Mouse (Mus musculus) limb, embryonic 14.5 days (tissue): ENCODE measurements at regions not wholly inside any gene's neighbourhood (a gene's known extent, or its start where the extent isn't known, plus 50 kb on each side); places are given as distances from the start of the nearest gene placed in this dataset.

Experiments used
- ATAC-seq: fragments of 200-750 bp; cut with Nextera tagmentation; 2 replicates; pipeline ENCODE4 v1.8.0; 2017; ENCODE audit warnings: low read depth, moderate number of reproducible peaks, moderate TSS enrichment; ENCODE audit not compliant: low FRiP score
- DNase-seq: peaks from one replicate; pipeline ENCODE4 v3.0.0-alpha.2; 2015; ENCODE audit warnings: low spot score
- H3K27ac ChIP-seq: fragments of 300-500 bp; sonication (generic); replicated peaks from 2 replicates; pipeline ENCODE4 v1.5.1; 2014; ENCODE audit warnings: low read depth, mild to moderate bottlenecking, low read length, moderate library complexity, mixed read lengths
- H3K27me3 ChIP-seq: fragments of 300-500 bp; sonication (generic); 2 replicates; pipeline ENCODE4 v1.6.1; 2014; ENCODE audit warnings: low read length, mixed read lengths; ENCODE audit not compliant: control insufficient read depth, insufficient read depth
- H3K36me3 ChIP-seq: fragments of 300-500 bp; sonication (generic); 2 replicates; pipeline ENCODE4 v1.6.1; 2014; ENCODE audit warnings: mild to moderate bottlenecking, low read length, moderate library complexity, mixed read lengths; ENCODE audit not compliant: control insufficient read depth, insufficient read depth
- H3K4me1 ChIP-seq: fragments of 300-500 bp; sonication (generic); 2 replicates; pipeline ENCODE4 v1.6.1; 2014; ENCODE audit warnings: antibody characterized with exemption, low read length, mixed read lengths; ENCODE audit not compliant: control insufficient read depth, insufficient read depth
- H3K4me2 ChIP-seq: fragments of 300-500 bp; sonication (generic); replicated peaks from 2 replicates; pipeline ENCODE4 v1.6.1; 2014; ENCODE audit warnings: low read depth, mild to moderate bottlenecking, low read length, moderate library complexity; ENCODE audit not compliant: severe bottlenecking
- H3K4me3 ChIP-seq: fragments of 300-500 bp; sonication (generic); replicated peaks from 2 replicates; pipeline ENCODE4 v1.5.1; 2014; ENCODE audit warnings: low read length
- H3K9ac ChIP-seq: fragments of 300-500 bp; sonication (generic); 2 replicates; pipeline ENCODE4 v1.6.1; 2014; ENCODE audit warnings: mild to moderate bottlenecking, low read depth, low read length, moderate library complexity; ENCODE audit not compliant: severe bottlenecking
- H3K9me3 ChIP-seq: fragments of 300-500 bp; sonication (generic); 2 replicates; pipeline ENCODE4 v1.6.1; 2016; ENCODE audit warnings: low read length; ENCODE audit not compliant: control insufficient read depth
- POLR2A ChIP-seq: fragments of 200-500 bp; IDR thresholded peaks from 2 replicates; pipeline ENCODE4 v1.8.0; 2012; ENCODE audit warnings: inconsistent platforms, mild to moderate bottlenecking, moderate library complexity, borderline replicate concordance; ENCODE audit not compliant: insufficient read depth, insufficient read length; ENCODE audit errors: extremely low read depth
- WGBS: fragments of 180-500 bp; shearing (Covaris S2); extraction: QIAGEN DNeasy Blood & Tissue Kit; methylation state at CpG from one replicate; pipeline ENCODE4 v1.1.7; 2014; 5-methylcytosine and 5-hydroxymethylcytosine counted together

DNA sequence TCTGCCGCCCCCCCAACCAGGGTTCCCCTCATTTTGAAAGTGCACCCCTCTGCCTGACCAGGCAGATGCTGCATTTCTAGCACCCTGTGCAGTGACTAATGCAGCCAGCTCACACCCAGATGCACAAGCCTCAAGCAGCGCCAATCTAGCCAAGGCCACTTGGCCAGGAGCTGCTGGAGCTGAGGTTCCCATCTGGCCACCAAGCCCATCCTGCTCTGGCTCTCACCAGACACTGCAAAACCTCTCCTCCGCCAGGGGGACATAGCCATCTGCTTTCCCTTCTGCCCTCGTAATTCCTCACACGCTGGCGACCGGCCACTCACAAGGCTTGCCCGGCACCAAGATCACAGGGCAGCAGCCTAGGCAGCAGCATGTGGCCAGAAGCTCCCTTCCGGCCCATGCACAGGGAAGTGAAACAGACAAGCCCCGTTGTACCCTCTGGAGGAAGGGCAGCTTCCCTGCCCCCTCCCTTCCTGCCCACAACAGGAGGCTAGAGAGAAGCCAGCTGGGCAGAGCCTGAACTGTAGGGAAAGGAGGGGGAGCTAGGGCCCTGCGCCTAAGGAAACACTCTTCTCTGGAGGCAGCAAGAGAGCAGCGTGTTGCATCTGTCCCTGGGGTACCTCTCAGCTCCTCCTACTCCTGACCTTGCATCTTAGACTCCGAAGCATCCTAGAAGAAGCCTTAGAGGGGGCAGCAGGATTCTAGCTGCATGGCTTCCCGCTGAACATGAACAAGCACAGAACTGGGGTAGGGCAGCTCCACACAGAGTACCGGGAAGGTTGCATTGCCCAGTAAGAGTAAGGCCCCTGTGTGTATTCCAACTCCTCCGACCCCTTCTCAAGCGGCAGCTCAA, 124.1 kb downstream of the Rybp start:
- WGBS = 12% methylated on average over 17 of the region's 17 CpGs
- H3K9ac ChIP-seq = 0 out of 2 replicates have a peak overlapping the region, but pooled peaks have one; percentile 34

DNA sequence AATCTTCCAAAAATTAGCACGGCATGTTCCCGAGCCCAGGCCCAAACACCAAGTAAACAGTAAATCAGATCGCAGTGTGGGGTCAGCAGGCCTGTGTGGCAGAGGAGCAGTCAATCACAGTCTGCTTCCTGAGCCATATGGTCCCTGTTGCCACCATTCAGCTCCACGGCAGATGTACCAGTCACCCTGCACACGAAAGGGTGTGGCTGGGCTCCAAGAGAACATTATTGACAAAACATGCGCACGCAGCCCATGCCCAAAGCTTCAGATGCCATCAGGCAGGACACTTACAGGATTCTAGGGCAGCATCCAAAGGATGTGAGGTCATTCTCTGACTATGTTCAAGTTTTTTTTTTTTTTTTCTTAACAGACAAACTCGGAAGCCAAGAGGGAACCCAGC, 126.6 kb downstream of the Rybp start:
- TF ChIP-seq POLR2A = no peak
- Histone ChIP-seq H3K27me3 (no peaks in the 10 kb centered on the region), H3K9ac (no peak overlapping the region), H3K4me2 (no peak overlapping the region), H3K36me3 (no peaks in the 10 kb centered on the region), H3K9me3 (no peaks in the 10 kb centered on the region), H3K4me1 (peaks cover 40% of the 10 kb centered on the region), H3K27ac (no peak overlapping the region), H3K4me3 (no peak overlapping the region)
- WGBS = 68% methylated on average over 8 of the region's 8 CpGs
- ATAC-seq (no peak), DNase-seq (no peak)

More for the DNA sequence above, 124.1 kb downstream of the Rybp start:
- H3K9me3 ChIP-seq = no peaks in the 10 kb centered on the region
- DNase-seq (peak; percentile 53), ATAC-seq (peak; percentile 70)
- H3K4me2 ChIP-seq = peak overlapping the region; percentile 31
- no peak overlapping the region for H3K4me3 ChIP-seq
- H3K27me3 ChIP-seq = no peaks in the 10 kb centered on the region
- no peak overlapping the region for H3K27ac ChIP-seq
- peaks cover 29% of the 10 kb centered on the region for H3K4me1 ChIP-seq
- no peaks in the 10 kb centered on the region for H3K36me3 ChIP-seq
- TF ChIP-seq POLR2A = no peak

DNA sequence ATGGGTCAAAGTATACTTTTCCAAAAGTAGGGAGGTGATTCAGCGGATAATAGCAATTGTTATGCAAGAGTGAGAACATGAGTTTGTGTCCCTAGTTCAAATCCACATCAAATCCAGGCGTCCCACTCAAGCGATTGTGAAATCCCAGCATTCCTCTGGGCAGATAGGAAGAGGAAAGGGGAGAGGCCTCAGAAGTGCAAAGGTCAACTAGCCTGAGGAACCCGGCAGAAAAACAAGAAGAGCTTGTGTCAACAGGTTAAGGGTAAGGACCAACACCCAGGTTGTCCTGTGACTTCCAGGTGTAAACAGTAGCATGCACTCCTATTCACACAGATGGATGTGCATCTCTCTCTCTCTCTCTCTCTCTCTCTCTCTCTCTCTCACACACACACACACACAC, 127.5 kb downstream of the Rybp start:
- no peak overlapping the region for H3K4me2 ChIP-seq
- 69% methylated on average over 4 of the region's 4 CpGs for WGBS
- no peak overlapping the region for H3K27ac ChIP-seq
- no peak overlapping the region for H3K4me3 ChIP-seq
- DNase-seq = no peak
- TF ChIP-seq POLR2A = no peak
- H3K4me1 ChIP-seq = peaks cover 46% of the 10 kb centered on the region
- ATAC-seq = no peak
- no peaks in the 10 kb centered on the region for H3K27me3 ChIP-seq
- no peak overlapping the region for H3K9ac ChIP-seq
- no peaks in the 10 kb centered on the region for H3K9me3 ChIP-seq
- H3K36me3 ChIP-seq = no peaks in the 10 kb centered on the region

DNA sequence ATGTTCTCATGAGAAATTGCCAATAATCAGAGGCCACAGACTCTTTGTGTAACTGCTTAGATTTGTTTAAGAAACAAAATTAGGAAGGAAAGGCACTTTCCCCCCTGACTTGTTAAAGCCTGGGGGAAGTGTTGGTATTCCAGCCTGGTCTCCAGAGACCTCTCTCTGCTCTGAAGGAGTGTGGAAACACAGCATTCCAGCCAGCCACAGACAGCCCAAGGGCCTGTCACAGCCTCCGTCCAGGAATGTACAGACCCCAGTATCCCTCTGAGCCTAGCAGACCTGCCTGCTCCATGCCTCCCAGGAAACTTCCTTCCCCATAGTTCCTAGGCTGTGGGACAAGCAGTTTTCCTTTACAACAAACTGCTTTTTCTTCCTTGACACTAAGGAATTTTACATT, 128.0 kb downstream of the Rybp start:
- no peaks in the 10 kb centered on the region for H3K36me3 ChIP-seq
- no peak for TF ChIP-seq POLR2A
- H3K9me3 ChIP-seq = no peaks in the 10 kb centered on the region
- DNase-seq = no peak
- H3K4me1 ChIP-seq = peaks cover 46% of the 10 kb centered on the region
- no peak overlapping the region for H3K9ac ChIP-seq
- no peak for ATAC-seq
- no peak overlapping the region for H3K4me2 ChIP-seq
- H3K27ac ChIP-seq = no peak overlapping the region
- 13% methylated on average over 1 of the region's 1 CpGs for WGBS
- no peaks in the 10 kb centered on the region for H3K27me3 ChIP-seq
- no peak overlapping the region for H3K4me3 ChIP-seq

DNA sequence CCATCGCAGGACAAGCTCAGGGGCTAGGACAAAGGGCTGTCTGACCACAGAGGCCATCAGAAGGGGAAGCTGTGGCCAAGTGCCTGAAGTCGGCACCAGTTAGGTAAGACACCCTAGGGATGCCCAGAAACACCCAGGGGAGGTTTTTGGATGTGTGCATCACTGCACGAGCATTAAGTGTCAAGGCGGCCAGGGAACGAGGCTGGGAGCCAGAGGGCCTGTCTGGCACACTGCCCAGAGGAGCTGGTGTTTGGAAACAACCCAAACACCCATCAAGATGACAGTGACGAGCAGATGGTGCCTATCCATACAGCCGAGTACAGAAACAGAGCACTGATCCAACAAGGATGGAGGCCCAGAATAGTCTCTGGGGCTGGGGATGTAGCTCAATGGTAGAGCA, 130.0 kb downstream of the Rybp start:
- no peak for TF ChIP-seq POLR2A
- Histone ChIP-seq H3K4me2 (no peak overlapping the region), H3K4me1 (peaks cover 31% of the 10 kb centered on the region), H3K9me3 (no peaks in the 10 kb centered on the region), H3K27ac (no peak overlapping the region), H3K4me3 (no peak overlapping the region), H3K27me3 (no peaks in the 10 kb centered on the region), H3K36me3 (no peaks in the 10 kb centered on the region), H3K9ac (no peak overlapping the region)
- DNase-seq (peak; percentile 62), ATAC-seq (no peak)
- WGBS = 38% methylated on average over 7 of the region's 7 CpGs
